Mouse (Mus musculus): Measurements from ENCODE around the gene Capn13. TPM values are rescaled to one million over a fixed set of nuclear protein-coding genes. Genes with fewer than 3 reads are reported as not detected.

Gene Capn13
- polyA plus RNA-seq, 1 experiment, result not detected

DNA sequence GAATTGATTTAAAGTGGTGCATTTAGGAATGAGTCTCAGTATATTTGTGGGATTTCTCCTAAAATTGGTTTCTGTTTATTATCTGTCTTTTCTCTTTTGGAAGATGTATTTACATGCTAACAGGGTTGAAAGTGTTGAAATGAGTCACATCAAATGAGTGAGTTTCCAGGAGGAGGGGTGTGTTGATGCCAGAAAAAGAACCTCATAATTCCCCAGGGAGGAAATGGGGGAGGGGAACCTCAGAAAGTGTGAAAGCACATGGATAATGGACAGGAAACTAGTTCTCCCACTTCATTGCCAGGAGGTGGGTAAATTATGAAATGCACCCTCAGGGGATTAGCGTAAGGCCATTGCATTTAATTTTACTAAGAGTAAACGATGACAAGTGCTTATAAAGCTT lies 16.7 kb upstream of the Capn13 start:
- H3K79me2 ChIP-seq (ENCODE audit: control insufficient read depth, insufficient read depth), result no peaks in the 10 kb centered on the region
- no peak overlapping the region for H3K4me3 ChIP-seq
- no peak overlapping the region for H3ac ChIP-seq (ENCODE audit: control insufficient read depth, insufficient read length)
- TF ChIP-seq REST (IDR thresholded peaks at IDR 0.05; ENCODE audit: insufficient read depth, insufficient read length), result no peak
- TF ChIP-seq E2F4 (IDR thresholded peaks at IDR 0.05; ENCODE audit: insufficient read depth), result no peak
- no peak for TF ChIP-seq SRF (IDR thresholded peaks at IDR 0.05; ENCODE audit: control insufficient read depth, insufficient read length, low read depth)
- no peak for TF ChIP-seq MAX (IDR thresholded peaks at IDR 0.05; ENCODE audit: low read depth)
- TF ChIP-seq TCF12 (IDR thresholded peaks at IDR 0.05; ENCODE audit: insufficient read depth, poor library complexity, severe bottlenecking), result no peak
- no peak overlapping the region for H3K4me2 ChIP-seq (ENCODE audit: low read depth)
- no peaks in the 10 kb centered on the region for H3K36me3 ChIP-seq (ENCODE audit: control insufficient read depth, insufficient read depth)
- H3K27me3 ChIP-seq (ENCODE audit: control insufficient read depth, insufficient read depth, insufficient read length), result no peaks in the 10 kb centered on the region

DNA sequence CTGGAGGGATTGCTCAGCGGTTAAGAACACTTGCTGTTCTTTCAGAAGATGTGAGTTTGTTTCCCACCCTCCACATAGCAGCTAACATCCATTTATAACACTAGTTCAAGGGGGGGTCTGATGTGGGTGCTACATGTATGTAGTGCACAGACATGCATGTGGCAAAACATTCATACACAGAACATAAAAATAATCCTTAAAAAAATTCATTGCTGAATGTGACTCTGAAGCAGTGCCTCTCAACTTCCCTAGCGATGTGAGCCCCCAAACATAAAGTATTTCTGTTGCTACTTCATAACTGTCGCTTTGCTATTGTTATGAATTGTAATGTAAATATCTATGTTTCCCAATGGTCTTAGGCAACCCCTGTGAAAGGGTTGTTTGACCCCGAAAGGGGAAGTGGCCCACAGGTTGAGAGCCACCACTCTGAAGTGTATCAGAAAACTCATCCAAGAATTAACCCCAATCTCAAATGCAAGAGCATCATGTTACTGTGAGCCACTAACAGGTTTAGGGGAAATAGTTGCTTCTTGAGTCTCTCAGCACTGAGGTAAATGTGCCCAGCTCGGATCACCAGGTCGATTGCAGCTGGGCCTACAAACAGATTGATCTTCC lies 15.6 kb upstream of the Capn13 start:
- no peak for TF ChIP-seq POLR2AphosphoS2 (IDR thresholded peaks at IDR 0.05; ENCODE audit: insufficient read length, low read depth)
- no peak for TF ChIP-seq REST (IDR thresholded peaks at IDR 0.05; ENCODE audit: insufficient read depth, insufficient read length)
- TF ChIP-seq USF1 (IDR thresholded peaks at IDR 0.05; ENCODE audit: low read depth), result no peak
- no peak for TF ChIP-seq MYOD1 (IDR thresholded peaks at IDR 0.05; ENCODE audit: control insufficient read depth in 1 of 3, insufficient read length in 2 of 3, low read depth in 2 of 3)
- no peak for TF ChIP-seq TCF3 (IDR thresholded peaks at IDR 0.05; ENCODE audit: insufficient read length, low read depth)
- no peak for TF ChIP-seq MAX (IDR thresholded peaks at IDR 0.05; ENCODE audit: low read depth)
- no peak for TF ChIP-seq POLR2A (IDR thresholded peaks at IDR 0.05; ENCODE audit: insufficient read length, low read depth)
- TF ChIP-seq CEBPB (IDR thresholded peaks at IDR 0.05; ENCODE audit: insufficient read depth, poor library complexity, severe bottlenecking), result no peak
- no peak for TF ChIP-seq TCF12 (IDR thresholded peaks at IDR 0.05; ENCODE audit: insufficient read depth, poor library complexity, severe bottlenecking)
- no peak for TF ChIP-seq MYOG (IDR thresholded peaks at IDR 0.05; ENCODE audit: control insufficient read depth in 1 of 3, insufficient read depth in 1 of 3, insufficient read length in 2 of 3, low read depth in 2 of 3)
- no peak for TF ChIP-seq SRF (IDR thresholded peaks at IDR 0.05; ENCODE audit: control insufficient read depth, insufficient read length, low read depth)
- no peak for TF ChIP-seq E2F4 (IDR thresholded peaks at IDR 0.05; ENCODE audit: insufficient read depth)
- Histone ChIP-seq H3ac (ENCODE audit: control insufficient read depth, insufficient read length) (no peak overlapping the region), H3K4me2 (ENCODE audit: low read depth) (no peak overlapping the region), H3K27me3 (ENCODE audit: control insufficient read depth, insufficient read depth, insufficient read length) (peaks cover 6% of the 10 kb centered on the region), H3K36me3 (ENCODE audit: control insufficient read depth, insufficient read depth) (no peaks in the 10 kb centered on the region), H3K4me3 (no peak overlapping the region), H3K79me2 (ENCODE audit: control insufficient read depth, insufficient read depth) (no peaks in the 10 kb centered on the region)

DNA sequence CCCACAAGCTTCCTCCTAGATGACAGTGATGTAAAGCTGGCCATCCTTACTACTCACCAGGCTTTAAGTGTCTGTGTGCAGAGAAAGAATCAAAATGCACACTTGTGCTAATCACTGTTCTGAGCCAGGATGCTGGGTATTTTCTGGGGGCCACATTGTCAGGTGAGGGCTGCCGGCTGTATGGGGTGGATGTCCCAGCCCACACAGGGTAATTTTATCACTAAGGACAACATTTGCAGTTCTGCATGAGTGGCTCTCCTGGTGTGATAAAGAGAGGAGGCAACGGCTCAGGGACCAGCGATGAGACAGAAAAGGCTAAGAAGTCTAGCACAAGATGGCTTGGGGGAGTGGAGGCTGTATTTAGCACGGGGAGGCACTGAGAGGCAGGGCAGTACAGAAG lies 11.2 kb upstream of the Capn13 start:
- H3K79me2 ChIP-seq (ENCODE audit: control insufficient read depth, insufficient read depth), result no peaks in the 10 kb centered on the region
- H3K36me3 ChIP-seq (ENCODE audit: control insufficient read depth, insufficient read depth), result no peaks in the 10 kb centered on the region
- no peak overlapping the region for H3ac ChIP-seq (ENCODE audit: control insufficient read depth, insufficient read length)
- no peak overlapping the region for H3K4me3 ChIP-seq
- TF ChIP-seq MYOD1 (IDR thresholded peaks at IDR 0.05; ENCODE audit: control insufficient read depth in 1 of 3, insufficient read length in 2 of 3, low read depth in 2 of 3) (no peak), POLR2A (IDR thresholded peaks at IDR 0.05; ENCODE audit: insufficient read length, low read depth) (no peak)
- no peak overlapping the region for H3K4me2 ChIP-seq (ENCODE audit: low read depth)
- H3K27me3 ChIP-seq (ENCODE audit: control insufficient read depth, insufficient read depth, insufficient read length), result peaks cover 6% of the 10 kb centered on the region

DNA sequence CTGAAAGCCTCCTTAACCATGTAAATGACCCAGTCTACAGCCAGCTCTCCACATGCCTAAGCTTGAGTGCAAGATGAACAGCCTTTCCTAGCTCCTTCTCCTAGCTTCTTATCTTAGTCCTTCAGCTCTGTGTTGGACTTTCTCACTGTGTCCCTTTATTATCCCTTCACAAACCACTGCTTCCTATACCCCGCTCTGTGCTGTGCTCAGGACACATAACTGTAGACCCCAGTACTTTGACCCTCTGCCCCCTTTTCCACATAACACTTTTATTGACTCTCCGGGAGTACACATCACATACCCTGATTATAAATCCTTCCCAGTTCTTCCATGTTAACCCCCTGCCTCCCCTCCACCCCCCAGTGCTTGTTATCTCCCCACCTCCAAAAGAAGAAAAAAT lies 606 bp upstream of the Capn13 start:
- TF ChIP-seq SRF (IDR thresholded peaks at IDR 0.05; ENCODE audit: control insufficient read depth, insufficient read length, low read depth) (no peak), CEBPB (IDR thresholded peaks at IDR 0.05; ENCODE audit: insufficient read depth, poor library complexity, severe bottlenecking) (no peak), POLR2AphosphoS2 (IDR thresholded peaks at IDR 0.05; ENCODE audit: insufficient read length, low read depth) (no peak), MAX (IDR thresholded peaks at IDR 0.05; ENCODE audit: low read depth) (no peak), POLR2A (IDR thresholded peaks at IDR 0.05; ENCODE audit: insufficient read length, low read depth) (no peak), E2F4 (IDR thresholded peaks at IDR 0.05; ENCODE audit: insufficient read depth) (no peak), TCF12 (IDR thresholded peaks at IDR 0.05; ENCODE audit: insufficient read depth, poor library complexity, severe bottlenecking) (no peak), USF1 (IDR thresholded peaks at IDR 0.05; ENCODE audit: low read depth) (no peak), TCF3 (IDR thresholded peaks at IDR 0.05; ENCODE audit: insufficient read length, low read depth) (no peak)
- no peak overlapping the region for H3K4me2 ChIP-seq (ENCODE audit: low read depth)
- no peaks in the 10 kb centered on the region for H3K36me3 ChIP-seq (ENCODE audit: control insufficient read depth, insufficient read depth)
- peaks cover 9% of the 10 kb centered on the region for H3K27me3 ChIP-seq (ENCODE audit: control insufficient read depth, insufficient read depth, insufficient read length)
- H3ac ChIP-seq (ENCODE audit: control insufficient read depth, insufficient read length), result no peak overlapping the region
- H3K79me2 ChIP-seq (ENCODE audit: control insufficient read depth, insufficient read depth), result no peaks in the 10 kb centered on the region
- no peak overlapping the region for H3K4me3 ChIP-seq

DNA sequence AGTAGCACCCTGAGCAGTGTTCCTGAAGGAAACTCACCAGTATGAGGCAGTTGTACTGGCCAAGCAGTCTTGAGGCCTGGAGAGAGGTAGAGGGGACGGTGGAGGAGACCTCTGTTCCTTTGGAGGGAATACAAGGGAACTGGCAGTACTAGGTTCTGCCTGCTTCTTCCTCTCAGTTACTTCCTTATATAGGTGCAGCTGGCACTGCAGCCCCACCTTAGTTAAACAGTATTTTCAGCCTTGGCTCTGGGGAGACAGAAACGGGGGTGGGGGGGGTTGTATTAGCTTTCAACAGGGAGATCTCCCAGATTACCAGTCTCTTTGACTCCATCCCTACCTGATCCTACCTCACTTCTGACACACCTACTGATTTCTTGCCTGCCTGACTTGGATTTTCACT lies 1.5 kb downstream of the Capn13 start:
- TF ChIP-seq MYOG (IDR thresholded peaks at IDR 0.05; ENCODE audit: control insufficient read depth in 1 of 3, insufficient read depth in 1 of 3, insufficient read length in 2 of 3, low read depth in 2 of 3) (no peak), TCF3 (IDR thresholded peaks at IDR 0.05; ENCODE audit: insufficient read length, low read depth) (no peak), TCF12 (IDR thresholded peaks at IDR 0.05; ENCODE audit: insufficient read depth, poor library complexity, severe bottlenecking) (no peak), SRF (IDR thresholded peaks at IDR 0.05; ENCODE audit: control insufficient read depth, insufficient read length, low read depth) (no peak), USF1 (IDR thresholded peaks at IDR 0.05; ENCODE audit: low read depth) (no peak), MYOD1 (IDR thresholded peaks at IDR 0.05; ENCODE audit: control insufficient read depth in 1 of 3, insufficient read length in 2 of 3, low read depth in 2 of 3) (no peak), E2F4 (IDR thresholded peaks at IDR 0.05; ENCODE audit: insufficient read depth) (no peak), REST (IDR thresholded peaks at IDR 0.05; ENCODE audit: insufficient read depth, insufficient read length) (no peak), POLR2A (IDR thresholded peaks at IDR 0.05; ENCODE audit: insufficient read length, low read depth) (no peak), MAX (IDR thresholded peaks at IDR 0.05; ENCODE audit: low read depth) (no peak), CEBPB (IDR thresholded peaks at IDR 0.05; ENCODE audit: insufficient read depth, poor library complexity, severe bottlenecking) (no peak), POLR2AphosphoS2 (IDR thresholded peaks at IDR 0.05; ENCODE audit: insufficient read length, low read depth) (no peak)
- H3ac ChIP-seq (ENCODE audit: control insufficient read depth, insufficient read length), result no peak overlapping the region

More for the DNA sequence above, 1.5 kb downstream of the Capn13 start:
- Histone ChIP-seq H3K79me2 (ENCODE audit: control insufficient read depth, insufficient read depth) (no peaks in the 10 kb centered on the region), H3K27me3 (ENCODE audit: control insufficient read depth, insufficient read depth, insufficient read length) (peaks cover 9% of the 10 kb centered on the region), H3K36me3 (ENCODE audit: control insufficient read depth, insufficient read depth) (no peaks in the 10 kb centered on the region), H3K4me3 (no peak overlapping the region), H3K4me2 (ENCODE audit: low read depth) (no peak overlapping the region)

Measured in myocyte (in vitro differentiated cells).